9 mouse cellular contexts compared by ENCODE assay signal in genomic region chr12:53246581-53247490, GRCm38 (mm10). TPM values are rescaled to one million over a fixed set of nuclear protein-coding genes. Genes with fewer than 3 reads are reported as not detected.
DNase-seq lines count a peak whose midpoint lies in the region; ATAC-seq and TF ChIP-seq lines count a peak whose summit lies in the region.
"Had no signal": no experiment of that assay in that cellular context is flagged by ENCODE, and none has a peak within 500 bp of the region (broad histone marks: within the 10 kb centered on the region; RNA-seq: fewer than 3 reads in every experiment).

No protein-coding gene starts in this region.

- no peak for TF ChIP-seq EP300 in heart, adult 2 months (IDR thresholded peaks at IDR 0.05; ENCODE audit: insufficient read depth, low read depth, low read length)

- DNase-seq in heart, adult 2 months, result peak in 1 of 2 experiments; percentile 26
- DNase-seq in heart, adult 9 months (ENCODE audit: low spot score in 2 of 2), result no peak
- DNase-seq in brain, embryonic 14.5 days (ENCODE audit: low read depth), result peak; percentile 75
- DNase-seq in forebrain, postnatal 0 days, result peak; percentile 49
- DNase-seq in layer of hippocampus, postnatal 14 days (ENCODE audit: low spot score in 2 of 2), result peak; percentile 23 to 27
- peak; percentile 73 for DNase-seq in neural tube, embryonic 10.5 days (ENCODE audit: extremely low spot score, low spot score)
- no peak for DNase-seq in thymus, postnatal 36 days
- no peak for DNase-seq in thymus, adult 2 months

- no peak for TF ChIP-seq CTCF in heart, adult 2 months (IDR thresholded peaks at IDR 0.05)
- no peak for TF ChIP-seq CTCF in brain, embryonic 14.5 days (IDR thresholded peaks at IDR 0.05; ENCODE audit: borderline replicate concordance, extremely low read depth, insufficient read depth, insufficient read length)
- TF ChIP-seq CTCF in forebrain, postnatal 0 days (IDR thresholded peaks at IDR 0.05; ENCODE audit: low read depth), result no peak
- no peak for TF ChIP-seq CTCF in thymus, adult 2 months (IDR thresholded peaks at IDR 0.05; ENCODE audit: borderline replicate concordance, control insufficient read depth, extremely low read depth, insufficient read depth, low read length, poor library complexity)

- H3K4me2 ChIP-seq in forebrain, postnatal 0 days (ENCODE audit: low read depth), result peak overlapping the region; percentile 98

- intact Hi-C loops in heart, adult 2 months (cut with DNase I), result no loop called here

- H3K4me1 ChIP-seq in heart, adult 2 months (ENCODE audit: control insufficient read depth, insufficient read depth, low read length), result peaks cover 2% of the 10 kb centered on the region; the same call in 1 of the 2 replicates
- H3K4me1 ChIP-seq in forebrain, postnatal 0 days (ENCODE audit: insufficient read depth), result peaks cover 15% of the 10 kb centered on the region
- H3K4me1 ChIP-seq in thymus, adult 2 months (replicated peaks; ENCODE audit: control insufficient read depth, insufficient read depth, low read length), result no peaks in the 10 kb centered on the region

- peak overlapping the region; percentile 18 for H3K4me3 ChIP-seq in heart, adult 2 months
- peak overlapping the region; percentile 66 for H3K4me3 ChIP-seq in forebrain, postnatal 0 days (ENCODE audit: low read depth, low read length)
- H3K4me3 ChIP-seq in thymus, adult 2 months (ENCODE audit: control insufficient read depth, insufficient read depth, low read length), result no peak overlapping the region

- no peak overlapping the region for H3K27ac ChIP-seq in heart, adult 2 months
- peak overlapping the region; percentile 45; the same call in 1 of the 2 replicates for H3K27ac ChIP-seq in forebrain, postnatal 0 days (ENCODE audit: low read depth, low read length)
- H3K27ac ChIP-seq in thymus, adult 2 months (ENCODE audit: control insufficient read depth, insufficient read depth, low read length), result no peak overlapping the region

- WGBS in heart, adult 2 months, result 2% methylated on average over 28 of the region's 28 CpGs
- WGBS in forebrain, postnatal 0 days, result 3% methylated on average over 28 of the region's 28 CpGs
- 6% methylated on average over 28 of the region's 28 CpGs for WGBS in thymus, adult 2 months

- no peaks in the 10 kb centered on the region for H3K79me2 ChIP-seq in heart, adult 2 months (replicated peaks; ENCODE audit: control insufficient read depth, insufficient read depth, low read length)

- no peak overlapping the region for H3K9ac ChIP-seq in heart, adult 2 months (ENCODE audit: low read depth, low read length)
- H3K9ac ChIP-seq in forebrain, postnatal 0 days, result peak overlapping the region; percentile 72

- no peaks in the 10 kb centered on the region for H3K36me3 ChIP-seq in heart, adult 2 months (ENCODE audit: control insufficient read depth, insufficient read depth, low read length)
- no peaks in the 10 kb centered on the region for H3K36me3 ChIP-seq in forebrain, postnatal 0 days (ENCODE audit: insufficient read depth)
- no peaks in the 10 kb centered on the region for H3K36me3 ChIP-seq in thymus, adult 2 months (ENCODE audit: control insufficient read depth, insufficient read depth, low read length)

- no peaks in the 10 kb centered on the region for H3K9me3 ChIP-seq in forebrain, postnatal 0 days (ENCODE audit: low read length)

- no peak for TF ChIP-seq POLR2A in heart, adult 2 months (IDR thresholded peaks at IDR 0.05; ENCODE audit: insufficient read depth, low read depth, low read length)
- no peak for TF ChIP-seq POLR2A in brain, embryonic 14.5 days (IDR thresholded peaks at IDR 0.05; ENCODE audit: borderline replicate concordance, extremely low read depth, insufficient read depth, insufficient read length, poor library complexity, severe bottlenecking)
- TF ChIP-seq POLR2A in thymus, adult 2 months (IDR thresholded peaks at IDR 0.05; ENCODE audit: control insufficient read depth, extremely low read depth, insufficient read depth, low read length, poor library complexity), result no peak

- H3K27me3 ChIP-seq in heart, adult 2 months (ENCODE audit: control insufficient read depth, insufficient read depth, low read length), result peaks cover 29% of the 10 kb centered on the region
- H3K27me3 ChIP-seq in forebrain, postnatal 0 days (ENCODE audit: insufficient read depth, low read length), result peaks cover 20% of the 10 kb centered on the region; the same call in 1 of the 2 replicates
- H3K27me3 ChIP-seq in thymus, adult 2 months (ENCODE audit: control insufficient read depth, insufficient read depth, low read length), result peaks cover 6% of the 10 kb centered on the region; the same call in 1 of the 2 replicates

- peak; percentile 49 for ATAC-seq in forebrain, postnatal 0 days

RNA-seq across cellular contexts. Expression of gene Npas3, which starts 1.6 kb away (rescaled TPM):
- under 1 TPM; 0.10 to 0.64 TPM for total RNA-seq in heart, adult 2 months (2021)
- 0.02 and 0.18 TPM in 2 replicates for polyA plus RNA-seq in heart, adult 2 months (2012; rRNA removed)
- 20.4 and 34.2 TPM in 2 replicates for polyA plus RNA-seq in brain, embryonic 14.5 days (2012; rRNA removed)
- total RNA-seq in forebrain, postnatal 0 days (2014; rRNA removed), result 15.4 and 28.3 TPM in 2 replicates
- 11.7 and 16.6 TPM in 2 replicates for polyA plus RNA-seq in forebrain, postnatal 0 days (2015; fragmentation: Nextera tagmentation; extraction: Ambion mirVana)
- total RNA-seq in layer of hippocampus, postnatal 14 days (2021), result 10 to 100 TPM; 32.5 to 32.8 TPM
- 0.04 TPM in 1 of 2 replicates, not detected in the other for polyA plus RNA-seq in thymus, adult 2 months (2012; rRNA removed)
- total RNA-seq: neutrophil, adult 5-6 weeks had no signal

Comparison
In these comparisons a context has a peak if more than half of its experiments do, and no peak if none do; other contexts are left out.
1. DNase-seq: peak in brain, embryonic 14.5 days (single experiment), forebrain, postnatal 0 days (single experiment), layer of hippocampus, postnatal 14 days (2 of 2) and neural tube, embryonic 10.5 days (single experiment); none in heart, adult 9 months (0 of 2), thymus, postnatal 36 days (0 of 2) and thymus, adult 2 months (single experiment).
2. RNA of gene Npas3, which starts 1.6 kb away (polyA plus RNA-seq): 20.4 to 34.2 TPM in brain, embryonic 14.5 days and 11.7 to 16.6 TPM in forebrain, postnatal 0 days; 0.04 TPM in thymus, adult 2 months and 0.02 to 0.18 TPM in heart, adult 2 months; every median in the first group is over 10 times any median in the second.